Mouse (Mus musculus) thymus, adult 2 months (tissue): ENCODE results near the gene Zswim4.

Experiments used
- CTCF ChIP-seq: fragments of 200-500 bp; IDR thresholded peaks from 2 replicates; pipeline ENCODE4 v1.5.1; 2012; ENCODE audit warnings: mild to moderate bottlenecking, control low read depth, low read length, moderate library complexity, borderline replicate concordance; ENCODE audit not compliant: control insufficient read depth, poor library complexity, insufficient read depth; ENCODE audit errors: extremely low read depth
- POLR2A ChIP-seq: fragments of 200-500 bp; IDR thresholded peaks from 2 replicates; pipeline ENCODE4 v1.6.1; 2012; ENCODE audit warnings: mild to moderate bottlenecking, low read length, control low read depth, moderate library complexity; ENCODE audit not compliant: control insufficient read depth, poor library complexity, insufficient read depth; ENCODE audit errors: extremely low read depth

- TF ChIP-seq CTCF (no peak), POLR2A (no peak)
These were observed 6.1 kb downstream of the Zswim4 start for GRCm38 (mm10) chr8:84230735-84231134.
